Mouse (Mus musculus) cerebellum, postnatal 25 days (tissue): ENCODE results near the gene Psmb3.
A peak's percentile ranks its signal among the peaks of the same experiment; 100 is the strongest.
"Not testable (repeated sequence)": the region's sequence is repeated elsewhere in the genome, so short reads cannot be mapped to it uniquely, and the experiment has no call there.

Source experiments
- DNase-seq, 2 experiments: peaks; one replicate each; pipeline ENCODE4 v3.0.0; 2021; ENCODE audit warnings: mixed read lengths in 2 of 2

The Psmb3 gene

DNA sequence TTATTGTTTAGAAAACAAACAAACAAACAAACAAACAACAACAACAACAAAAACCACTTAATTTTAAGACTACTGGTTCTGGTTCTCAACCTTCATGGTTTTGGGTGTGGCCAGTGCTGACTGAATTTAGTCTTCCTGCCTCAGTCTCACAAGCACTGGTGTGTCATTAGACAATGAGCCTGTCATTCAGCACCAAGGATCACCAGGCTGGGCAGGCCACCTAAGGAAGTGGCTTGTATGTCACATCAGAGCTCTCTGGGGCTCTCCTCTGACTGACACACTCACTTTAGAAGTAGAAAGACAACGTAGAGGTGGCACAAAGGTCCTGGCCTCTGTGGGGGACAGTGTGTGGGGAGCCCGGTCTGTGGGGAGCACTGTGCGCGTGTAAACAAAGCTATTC lies 15.8 kb downstream of the Psmb3 start:
- DNase-seq: no peak

DNA sequence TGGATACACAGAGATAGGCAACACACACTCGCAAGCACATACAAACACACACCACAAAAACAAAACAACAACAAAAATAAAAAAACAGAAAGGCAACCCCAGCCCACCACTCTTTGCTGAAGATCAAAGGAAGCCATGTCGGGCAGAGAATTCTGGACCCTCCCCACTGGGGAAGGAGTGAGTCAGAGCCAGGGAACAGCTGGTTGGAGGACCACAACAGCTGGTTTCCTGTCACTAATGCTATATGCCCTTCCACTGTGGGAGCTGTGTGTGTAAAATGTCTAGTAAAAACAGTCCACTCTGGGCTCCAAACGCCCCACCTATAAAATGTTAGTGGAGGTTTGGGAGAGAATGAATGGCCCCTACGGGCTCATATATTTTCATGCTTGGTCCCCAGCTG lies 18.1 kb downstream of the Psmb3 start:
- no peak for DNase-seq

DNA sequence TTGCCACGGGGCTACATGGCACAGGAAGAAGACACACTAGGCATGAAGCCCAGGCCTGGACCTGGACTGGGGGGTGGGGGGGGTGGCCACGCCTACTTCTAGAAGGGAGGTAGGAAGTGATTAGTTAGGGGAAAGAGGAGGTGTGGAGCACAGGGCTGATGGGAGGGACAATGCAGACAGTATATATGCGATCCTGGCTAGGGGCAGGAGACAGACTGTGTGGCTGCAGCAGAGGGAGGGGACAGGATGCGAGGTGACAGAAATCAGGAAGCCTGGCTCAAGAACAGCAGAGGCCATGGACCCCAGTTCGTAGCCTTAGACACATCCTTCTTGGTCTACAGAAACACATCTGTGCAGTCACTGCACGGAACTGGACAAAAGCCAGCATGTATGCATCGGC lies 20.5 kb downstream of the Psmb3 start:
- DNase-seq: no peak

- DNase-seq: no peak
Measured at GRCm38 (mm10) chr11:97728311-97728710, 25.1 kb downstream of the Psmb3 start.

GRCm38 (mm10) chr11:97728730-97729129 lies 25.5 kb downstream of the Psmb3 start:
- no peak for DNase-seq

GRCm38 (mm10) chr11:97733689-97734088 lies 30.5 kb downstream of the Psmb3 start:
- DNase-seq: no peak

DNA sequence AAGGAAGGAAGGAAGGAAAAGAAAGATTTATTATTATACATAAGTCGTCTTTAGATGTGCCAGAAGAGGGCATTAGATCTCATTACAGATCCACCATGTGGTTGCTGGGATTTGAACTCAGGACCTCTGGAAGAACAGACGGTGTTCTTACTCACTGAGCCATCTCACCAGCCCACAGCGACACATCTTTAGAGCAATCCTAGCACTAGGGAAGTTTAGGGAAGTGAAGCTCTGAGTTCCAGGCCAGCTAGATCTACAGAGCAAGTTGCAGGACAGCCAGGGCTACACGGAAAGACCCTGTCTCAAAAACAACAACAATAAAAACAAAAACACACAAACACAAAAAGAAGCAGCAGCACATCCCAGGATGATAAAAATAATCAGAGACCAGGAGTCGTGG lies 31.6 kb downstream of the Psmb3 start:
- not testable (repeated sequence) for DNase-seq

GRCm38 (mm10) chr11:97736645-97737044 lies 33.4 kb downstream of the Psmb3 start:
- DNase-seq: no peak

- DNase-seq: no peak
Measured at GRCm38 (mm10) chr11:97737600-97737999, 34.4 kb downstream of the Psmb3 start.

- no peak for DNase-seq
Measured at GRCm38 (mm10) chr11:97738703-97739102, 35.5 kb downstream of the Psmb3 start.

DNA sequence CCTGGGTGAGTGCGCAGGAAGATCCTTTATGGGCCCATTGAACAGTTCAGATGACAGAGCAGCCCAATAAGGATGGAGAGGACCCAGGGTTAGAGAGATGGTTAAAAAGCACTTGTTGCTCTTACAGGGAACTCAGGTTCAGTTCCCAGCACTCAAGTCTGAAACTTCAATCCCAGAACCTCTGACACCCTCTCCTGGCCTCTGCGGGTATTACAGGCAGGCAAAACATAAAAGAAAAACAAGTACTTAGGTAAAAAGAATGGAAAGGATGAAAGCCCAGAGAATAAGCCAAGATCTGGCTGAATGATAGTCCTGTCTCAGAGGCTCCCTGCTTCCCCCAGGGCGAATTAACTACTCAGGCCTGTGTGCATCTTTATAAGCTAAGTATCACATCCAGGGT lies 36.0 kb downstream of the Psmb3 start:
- no peak for DNase-seq

DNA sequence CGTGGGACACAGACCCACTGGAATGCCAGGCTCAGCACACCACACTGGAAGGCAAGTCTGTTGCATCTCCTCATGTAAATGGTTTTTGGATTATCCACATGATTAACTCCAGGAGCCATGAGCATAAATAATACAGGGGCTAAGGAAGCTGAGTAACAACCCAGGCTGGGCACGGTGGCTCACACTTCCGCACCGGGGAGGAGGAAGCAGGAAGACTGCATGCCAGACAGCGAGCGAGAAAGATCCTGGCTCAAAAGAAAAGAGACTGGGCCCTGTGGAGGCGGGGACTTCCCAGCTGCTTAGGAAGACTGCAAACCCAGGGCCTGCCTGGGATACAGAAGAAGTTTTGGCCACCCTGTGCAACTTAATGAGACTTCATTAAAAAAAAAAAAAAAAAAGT lies 37.0 kb downstream of the Psmb3 start:
- no peak for DNase-seq

GRCm38 (mm10) chr11:97742157-97742556 lies 39.0 kb downstream of the Psmb3 start:
- DNase-seq: no peak

GRCm38 (mm10) chr11:97742591-97742990 lies 39.4 kb downstream of the Psmb3 start:
- DNase-seq: no peak

- no peak for DNase-seq
Measured at GRCm38 (mm10) chr11:97743423-97743822, 40.2 kb downstream of the Psmb3 start.

GRCm38 (mm10) chr11:97744063-97744717 lies 41.0 kb downstream of the Psmb3 start, which contains the start of gene Pip4k2b:
Gene Pip4k2b (minus strand): TSS chr11:97744704.
- peak in 1 of 2 experiments; percentile 80 for DNase-seq

- peak; percentile 99 for DNase-seq
Measured at GRCm38 (mm10) chr11:97744718-97745330, 41.6 kb downstream of the Psmb3 start.

- no peak for DNase-seq
Measured at GRCm38 (mm10) chr11:97745331-97745721, 42.1 kb downstream of the Psmb3 start.

DNA sequence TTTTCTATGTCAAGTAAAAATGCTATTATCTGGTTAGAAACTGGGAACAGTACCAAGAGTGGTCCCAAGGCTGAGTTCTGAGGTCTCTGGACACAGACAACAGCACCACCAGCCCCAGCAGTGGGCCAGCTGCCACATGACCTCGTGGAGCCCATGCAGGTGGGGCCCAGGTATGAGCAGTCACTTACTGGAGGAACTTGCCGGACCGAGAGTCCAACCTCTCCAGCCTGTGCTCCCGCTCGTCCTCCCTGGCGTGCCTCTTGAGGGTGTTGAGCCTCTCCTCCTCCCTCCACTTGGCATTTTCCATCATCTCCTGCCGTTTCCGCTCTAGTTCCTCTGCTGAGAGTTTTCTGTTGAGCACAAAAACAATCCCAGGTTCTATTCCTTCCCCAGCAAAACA lies 44.6 kb downstream of the Psmb3 start:
- no peak for DNase-seq

- DNase-seq: no peak
Measured at GRCm38 (mm10) chr11:97748496-97748895, 45.3 kb downstream of the Psmb3 start.

DNA sequence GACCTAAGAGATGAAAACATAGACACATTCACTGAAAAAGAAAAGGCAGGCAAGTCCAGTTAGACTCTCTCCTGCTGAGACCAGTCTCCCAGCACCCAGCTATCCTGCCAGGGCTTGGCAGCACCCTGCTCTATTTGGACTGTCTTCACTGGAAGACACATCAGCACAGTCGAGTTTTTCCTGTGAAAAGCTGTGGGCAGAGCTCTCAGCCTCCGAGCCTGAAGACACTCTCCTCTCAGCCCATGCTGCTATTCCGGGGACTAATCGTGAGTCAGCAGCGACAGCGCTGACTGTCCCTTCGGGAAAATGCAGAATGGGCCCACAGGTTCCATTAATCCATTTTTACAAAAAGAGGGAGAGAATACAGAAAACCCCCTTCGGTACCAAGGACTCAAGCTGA lies 50.1 kb downstream of the Psmb3 start:
- no peak for DNase-seq

GRCm38 (mm10) chr11:97758125-97758524 lies 54.9 kb downstream of the Psmb3 start:
- no peak for DNase-seq

DNA sequence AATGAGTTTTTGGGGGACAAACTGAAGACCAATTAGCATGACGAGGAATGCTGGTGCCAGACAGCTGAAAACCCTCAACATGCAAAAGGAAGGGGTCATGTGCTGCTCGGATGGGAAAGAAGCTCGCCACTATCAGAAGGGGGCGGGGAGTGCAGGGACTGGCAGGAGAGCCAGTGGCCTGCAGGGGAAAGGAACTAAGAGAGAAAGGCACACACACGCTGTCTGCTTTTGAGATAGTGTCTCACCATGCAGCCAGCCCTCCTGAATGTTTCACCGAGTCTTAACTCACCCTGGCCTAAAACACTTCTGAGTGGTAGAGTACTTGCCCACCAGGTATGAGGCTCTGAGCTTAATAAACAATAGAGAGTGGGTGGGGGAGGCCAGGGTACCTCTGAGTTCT lies 55.7 kb downstream of the Psmb3 start:
- no peak for DNase-seq

DNA sequence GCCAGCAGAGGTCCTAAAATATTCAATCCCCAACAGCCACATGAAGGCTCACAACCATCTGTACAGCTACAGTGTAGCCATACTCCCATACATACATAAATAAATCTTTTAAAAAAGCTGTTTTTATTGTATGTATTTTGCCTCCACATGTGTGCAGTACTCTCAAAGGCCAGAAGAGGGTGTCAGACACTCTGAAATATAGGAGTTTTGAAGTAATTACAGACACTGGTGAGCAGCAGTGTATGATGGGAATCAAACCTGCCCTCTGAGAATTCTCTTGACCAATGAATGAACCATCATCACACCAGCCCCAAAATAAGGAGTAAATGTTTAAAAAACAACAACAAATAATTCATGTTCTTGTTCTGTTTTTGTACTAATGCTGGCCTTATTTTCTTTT lies 58.4 kb downstream of the Psmb3 start:
- no peak for DNase-seq
